In the genomic region with DNA sequence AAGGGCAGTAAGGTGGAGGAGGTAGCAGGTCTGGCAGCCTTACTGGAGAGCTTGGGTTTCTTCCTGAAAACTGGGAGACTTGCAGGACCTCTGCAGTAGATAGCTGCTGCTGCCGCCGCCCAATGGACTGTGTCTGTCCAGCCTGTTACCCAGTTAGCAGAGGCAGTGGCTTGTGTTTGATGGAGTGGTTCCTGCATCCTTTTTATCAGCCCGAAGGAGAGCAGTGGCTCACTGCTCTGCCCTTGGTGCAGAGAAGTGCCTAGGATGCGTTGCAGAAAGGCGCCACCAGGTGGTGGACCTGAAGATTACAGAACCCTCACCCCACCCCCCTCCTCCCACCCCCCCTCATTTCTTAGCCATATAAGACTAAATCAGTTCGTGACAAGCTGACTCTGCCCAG, we compare ENCODE assay signal across 7 mouse cellular contexts. TPM values are rescaled to one million over a fixed set of nuclear protein-coding genes. Genes with fewer than 3 reads are reported as not detected.
DNase-seq lines count a peak whose midpoint lies in the region; ATAC-seq lines count a peak whose summit lies in the region.

No protein-coding gene starts in this region.

- H3K9me3 ChIP-seq in neural tube, embryonic 15.5 days (replicated peaks), result no peaks in the 10 kb centered on the region
- H3K9me3 ChIP-seq in megakaryocyte, embryonic 14.5 days, result no peaks in the 10 kb centered on the region

- no peak overlapping the region for H3K9ac ChIP-seq in neural tube, embryonic 15.5 days (replicated peaks)

- no peak overlapping the region for H3K27ac ChIP-seq in neural tube, embryonic 15.5 days (replicated peaks)

- peak; percentile 54 for DNase-seq in neural tube, embryonic 10.5 days (ENCODE audit: extremely low spot score, low spot score)
- peak; percentile 51 for DNase-seq in adipocyte (ENCODE audit: low spot score)
- peak; percentile 64 for DNase-seq in embryo, embryonic 10.5 days (ENCODE audit: low spot score)
- peak; percentile 64 for DNase-seq in kidney, adult 9 months
- DNase-seq in testis, postnatal 10 days (ENCODE audit: low spot score), result peak; percentile 79

- no peak overlapping the region for H3K4me2 ChIP-seq in neural tube, embryonic 15.5 days

- H3K4me1 ChIP-seq in neural tube, embryonic 15.5 days, result peaks cover 62% of the 10 kb centered on the region
- H3K4me1 ChIP-seq in megakaryocyte, embryonic 14.5 days, result peaks cover 100% of the 10 kb centered on the region

- no peaks in the 10 kb centered on the region for H3K36me3 ChIP-seq in neural tube, embryonic 15.5 days
- H3K36me3 ChIP-seq in megakaryocyte, embryonic 14.5 days (replicated peaks; ENCODE audit: low read length), result peaks cover 62% of the 10 kb centered on the region

- H3K27me3 ChIP-seq in neural tube, embryonic 15.5 days (replicated peaks), result no peaks in the 10 kb centered on the region
- H3K27me3 ChIP-seq in megakaryocyte, embryonic 14.5 days (replicated peaks), result no peaks in the 10 kb centered on the region

- WGBS in neural tube, embryonic 15.5 days, result 14% methylated on average over 6 of the region's 6 CpGs

- no peak for ATAC-seq in neural tube, embryonic 15.5 days (ENCODE audit: low FRiP score)

- no peak overlapping the region for H3K4me3 ChIP-seq in neural tube, embryonic 15.5 days (replicated peaks)
- H3K4me3 ChIP-seq in megakaryocyte, embryonic 14.5 days (replicated peaks), result peak overlapping the region; percentile 79

RNA-seq across cellular contexts. Expression of a gene that starts 10.2 kb away (rescaled TPM):
- polyA plus RNA-seq in neural tube, embryonic 15.5 days (2015; fragmentation: Nextera tagmentation; extraction: Ambion mirVana), result 28.1 and 29.9 TPM in 2 replicates
- 99.5 and 105 TPM in 2 replicates for polyA plus RNA-seq in megakaryocyte, embryonic 14.5 days (2012; ENCODE audit: insufficient read depth, low replicate concordance)

RNA-seq across cellular contexts. Expression of a gene that starts 17.5 kb away (rescaled TPM):
- 48.5 and 51.6 TPM in 2 replicates for polyA plus RNA-seq in neural tube, embryonic 15.5 days (2015; fragmentation: Nextera tagmentation; extraction: Ambion mirVana)
- polyA plus RNA-seq in megakaryocyte, embryonic 14.5 days (2012; ENCODE audit: insufficient read depth, low replicate concordance), result 9.2 and 19.0 TPM in 2 replicates

RNA-seq across cellular contexts. Expression of a gene that starts 33.6 kb away (rescaled TPM):
- polyA plus RNA-seq in neural tube, embryonic 15.5 days (2015; fragmentation: Nextera tagmentation; extraction: Ambion mirVana), result 13.3 and 19.1 TPM in 2 replicates
- 18.4 and 56.4 TPM in 2 replicates for polyA plus RNA-seq in megakaryocyte, embryonic 14.5 days (2012; ENCODE audit: insufficient read depth, low replicate concordance)

RNA-seq across cellular contexts. Expression of a gene that starts 49.3 kb away (rescaled TPM):
- 1.4 and 2.6 TPM in 2 replicates for polyA plus RNA-seq in neural tube, embryonic 15.5 days (2015; fragmentation: Nextera tagmentation; extraction: Ambion mirVana)
- 0.16 and 1.2 TPM in 2 replicates for polyA plus RNA-seq in megakaryocyte, embryonic 14.5 days (2012; ENCODE audit: insufficient read depth, low replicate concordance)

RNA-seq across cellular contexts. Expression of a gene that starts 55.6 kb away (rescaled TPM):
- 37.4 and 38.3 TPM in 2 replicates for polyA plus RNA-seq in neural tube, embryonic 15.5 days (2015; fragmentation: Nextera tagmentation; extraction: Ambion mirVana)
- polyA plus RNA-seq in megakaryocyte, embryonic 14.5 days (2012; ENCODE audit: insufficient read depth, low replicate concordance), result not detected in 2 replicates
